Mouse (Mus musculus) WW6 (cell line): ENCODE measurements around the gene Jund.

Source experiments
- DNase-seq: peaks from one replicate; pipeline ENCODE4 v3.0.0-alpha.2; 2013; ENCODE audit warnings: low read depth, low spot score

The Jund gene

GRCm38 (mm10) chr8:70725792-70726447 lies 27.2 kb downstream of the Jund start:
- no peak for DNase-seq

GRCm38 (mm10) chr8:70726721-70727120 lies 28.0 kb downstream of the Jund start:
- DNase-seq: no peak

DNA sequence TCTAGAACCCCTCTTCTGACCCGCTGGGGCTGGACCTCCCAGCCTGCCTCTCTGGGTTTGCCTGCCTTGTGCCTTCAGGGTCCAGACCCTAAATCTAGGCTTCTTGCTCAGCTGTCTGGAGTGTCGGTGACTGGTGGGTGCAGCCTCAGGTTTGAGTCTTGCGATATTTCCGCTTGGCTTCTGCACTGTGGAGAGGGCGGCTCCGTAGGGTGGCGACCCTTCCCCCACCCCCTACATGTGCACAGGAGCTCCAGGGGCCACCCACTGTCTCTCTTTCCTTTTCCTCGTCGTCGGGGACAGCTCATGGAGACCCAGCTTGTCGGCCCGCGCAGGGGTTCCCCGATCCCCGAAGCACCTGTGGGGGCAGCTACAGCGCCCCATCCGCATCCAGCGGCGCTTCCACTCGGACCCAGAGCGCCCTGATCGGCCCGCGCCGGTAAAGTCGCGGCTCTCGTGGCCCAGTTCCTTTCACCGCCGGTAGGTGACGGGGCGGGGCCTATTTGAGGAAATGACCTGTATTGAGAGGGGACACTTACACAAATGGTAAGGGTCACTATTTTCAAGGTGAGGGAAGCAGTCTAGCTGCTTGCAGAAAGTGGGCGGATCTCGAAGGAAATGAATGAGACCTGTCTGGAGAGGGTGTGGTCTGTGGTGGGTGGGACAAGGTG lies 31.2 kb downstream of the Jund start:
- no peak for DNase-seq

- no peak for DNase-seq
Observed at GRCm38 (mm10) chr8:70730956-70731355, 32.2 kb downstream of the Jund start.

DNA sequence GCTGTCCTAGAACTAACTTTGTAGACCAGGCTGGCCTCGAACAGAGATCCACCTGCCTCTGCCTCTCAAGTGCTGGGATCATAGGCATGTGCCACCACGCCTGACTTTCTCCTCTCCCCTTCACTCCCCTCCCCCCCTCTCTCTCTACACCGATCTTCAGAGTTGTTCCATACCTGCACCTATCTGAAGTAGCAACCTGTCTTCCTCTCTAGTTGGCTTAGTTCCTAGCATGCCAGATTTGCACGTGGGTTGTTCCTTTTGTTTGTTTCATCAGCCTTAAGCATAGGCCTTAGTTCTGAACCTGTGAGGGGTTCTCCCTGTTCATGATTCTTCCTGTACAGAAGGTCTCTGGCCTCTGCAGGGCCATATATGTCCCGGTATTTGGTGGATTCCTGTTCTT lies 39.0 kb downstream of the Jund start:
- DNase-seq: no peak

- DNase-seq: no peak
Observed at GRCm38 (mm10) chr8:70738211-70738610, 39.5 kb downstream of the Jund start.

GRCm38 (mm10) chr8:70741661-70742060 lies 42.9 kb downstream of the Jund start:
- DNase-seq: no peak

GRCm38 (mm10) chr8:70742176-70742575 lies 43.4 kb downstream of the Jund start:
- no peak for DNase-seq

- DNase-seq: no peak
Observed at GRCm38 (mm10) chr8:70742981-70743655, 44.4 kb downstream of the Jund start.

DNA sequence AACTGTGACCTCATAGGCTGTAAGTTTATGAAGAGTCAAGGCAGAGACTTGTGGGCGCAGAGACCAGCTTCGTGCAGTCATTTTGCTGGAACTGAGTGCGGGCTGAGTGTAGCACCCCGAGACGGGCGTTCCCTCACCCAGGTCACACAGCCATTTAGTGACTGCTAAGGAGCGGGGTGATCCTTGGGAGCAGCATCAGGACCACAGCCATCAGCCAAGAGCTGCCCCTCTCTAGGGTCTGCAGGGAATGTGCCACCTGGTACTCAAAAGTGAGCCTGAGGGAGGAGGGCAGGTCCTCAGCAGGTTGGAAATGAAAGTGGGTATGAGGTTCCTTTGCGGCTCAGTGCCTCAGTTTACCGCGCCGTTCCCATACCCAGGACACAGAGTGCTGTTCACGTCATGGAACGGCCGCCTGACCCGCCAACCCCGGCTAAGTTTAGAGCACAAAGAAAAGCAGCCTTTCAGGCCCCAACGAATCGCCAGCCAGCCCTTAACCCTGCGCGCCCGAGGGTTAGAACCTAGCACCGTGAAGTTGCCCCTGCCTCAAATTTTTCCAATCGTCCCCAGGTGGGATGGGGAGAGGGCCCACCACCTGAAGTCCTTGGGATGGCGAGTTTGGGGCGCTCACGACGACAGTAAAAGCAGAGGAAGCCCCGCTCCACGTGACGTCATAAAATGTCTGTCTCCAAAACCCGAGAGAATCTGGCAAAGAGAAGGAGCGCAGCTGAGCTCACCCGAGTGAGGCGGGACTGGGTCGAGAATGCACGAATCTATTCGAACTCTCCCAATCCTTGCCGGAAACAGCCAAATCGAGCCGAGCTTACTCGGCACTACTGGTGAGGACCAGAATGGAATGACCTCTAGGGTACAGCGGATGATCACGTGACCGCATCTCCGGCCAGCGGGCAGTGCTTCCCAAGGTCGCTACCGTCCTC lies 45.2 kb downstream of the Jund start:
- no peak for DNase-seq

- DNase-seq: no peak
Observed at GRCm38 (mm10) chr8:70744806-70745205, 46.1 kb downstream of the Jund start.

- no peak for DNase-seq
Observed at GRCm38 (mm10) chr8:70745691-70746220, 47.0 kb downstream of the Jund start.

DNA sequence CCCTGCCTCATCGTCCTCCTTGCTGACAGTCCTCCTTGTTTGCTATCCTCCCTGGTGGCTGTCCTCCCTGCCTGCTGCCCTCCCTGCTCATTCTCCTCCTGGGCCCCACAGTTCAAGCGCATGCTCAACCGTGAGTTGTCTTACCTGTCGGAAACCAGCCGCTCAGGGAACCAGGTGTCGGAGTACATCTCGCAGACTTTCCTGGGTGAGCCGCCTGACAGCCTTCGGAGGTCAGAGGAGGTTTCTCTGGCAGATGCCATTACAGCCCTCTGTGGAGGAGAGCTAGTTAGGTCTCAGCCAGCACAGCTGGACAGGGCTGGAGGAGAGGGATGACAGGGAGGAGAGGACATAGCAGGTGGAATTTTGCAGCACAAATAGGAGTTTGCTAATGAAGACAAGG lies 47.9 kb downstream of the Jund start:
- no peak for DNase-seq

DNA sequence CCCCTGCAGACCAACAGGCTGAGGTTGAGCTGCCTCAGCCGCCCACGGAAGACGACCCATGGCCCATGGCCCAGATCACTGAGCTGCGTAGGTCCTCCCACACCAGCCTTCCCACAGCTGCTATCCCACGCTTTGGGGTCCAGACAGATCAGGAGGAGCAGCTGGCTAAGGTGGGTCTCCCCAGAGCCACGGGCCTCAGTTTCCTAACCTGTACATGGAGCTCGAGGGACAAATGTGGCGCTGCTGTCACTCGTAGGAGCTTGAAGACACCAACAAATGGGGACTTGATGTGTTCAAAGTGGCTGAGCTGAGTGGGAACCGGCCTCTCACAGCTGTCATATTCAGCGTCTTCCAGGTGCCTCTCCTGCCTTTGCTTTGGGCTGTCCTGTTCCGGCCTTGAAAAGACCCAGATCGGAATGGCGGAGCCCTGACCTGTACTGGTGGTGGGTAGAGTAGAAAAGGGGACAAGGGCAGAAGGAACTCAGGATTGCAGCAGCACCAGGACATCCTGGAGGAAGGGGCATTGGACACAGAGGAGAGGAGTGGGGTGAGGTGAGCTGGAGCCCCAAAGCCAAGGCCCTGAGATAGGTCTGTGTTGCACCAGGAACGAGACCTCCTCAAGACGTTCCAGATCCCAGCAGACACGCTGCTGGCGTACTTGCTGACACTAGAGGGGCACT lies 48.6 kb downstream of the Jund start:
- no peak for DNase-seq

GRCm38 (mm10) chr8:70748246-70749096 lies 49.7 kb downstream of the Jund start:
- no peak for DNase-seq

GRCm38 (mm10) chr8:70749097-70749674 lies 50.4 kb downstream of the Jund start:
- no peak for DNase-seq
